Mouse (Mus musculus): ENCODE measurements at regions not wholly inside any gene's neighbourhood (a gene's known extent, or its start where the extent isn't known, plus 50 kb on each side); places are given as distances from the start of the nearest gene placed in this dataset.
"Not testable (repeated sequence)": the region's sequence is repeated elsewhere in the genome, so short reads cannot be mapped to it uniquely, and the experiment has no call there.

GRCm38 (mm10) chr5:3141841-3142240 is 199.4 kb upstream of the Cdk6 start:
- in situ Hi-C loops (cut with MboI; ENCODE audit: unreplicated experiment in 2 of 2) = loop anchor here (10.0 kb wide), 3 partner anchors 453 to 673 kb away; partner anchors contain the start of genes Pex1 (in 2 of the 2) and Rbm48 (in 2 of the 2)

GRCm38 (mm10) chr5:3146544-3147295 is 194.6 kb upstream of the Cdk6 start:
- in situ Hi-C loops (cut with MboI; ENCODE audit: unreplicated experiment in 2 of 2) = loop anchor here (5.0 to 10.0 kb wide), 4 partner anchors 371 to 668 kb away; partner anchors contain the start of genes Pex1 (in 2 of the 2) and Rbm48 (in 2 of the 2)

- in situ Hi-C loops (cut with MboI; ENCODE audit: unreplicated experiment in 2 of 2) = loop anchor here (5.0 to 25.0 kb wide), 5 partner anchors 367 to 737 kb away; partner anchors contain the start of genes Pex1 (in 2 of the 2), Rbm48 (in 2 of the 2) and Mterf1a (in 1 of the 2)
Measured at GRCm38 (mm10) chr5:3149886-3150285, 191.4 kb upstream of the Cdk6 start.

- in situ Hi-C loops (cut with MboI; ENCODE audit: unreplicated experiment in 2 of 2) = loop anchor here in 1 of 2 experiments (25.0 kb wide), 1 partner anchor 737 kb away; the partner anchor contains the start of gene Mterf1a
Measured at GRCm38 (mm10) chr5:3150766-3151165, 190.5 kb upstream of the Cdk6 start.

- in situ Hi-C loops (cut with MboI; ENCODE audit: unreplicated experiment in 2 of 2) = loop anchor here in 1 of 2 experiments (25.0 kb wide), 1 partner anchor 736 kb away; the partner anchor contains the start of gene Mterf1a
Measured at GRCm38 (mm10) chr5:3151534-3152148, 189.6 kb upstream of the Cdk6 start.

GRCm38 (mm10) chr5:3152149-3152865 is 189.0 kb upstream of the Cdk6 start:
- in situ Hi-C loops (cut with MboI; ENCODE audit: unreplicated experiment in 2 of 2) = loop anchor here in 1 of 2 experiments (25.0 kb wide), 1 partner anchor 735 kb away; the partner anchor contains the start of gene Mterf1a

GRCm38 (mm10) chr5:3165511-3165910 is 175.8 kb upstream of the Cdk6 start:
- in situ Hi-C loops (cut with MboI; ENCODE audit: unreplicated experiment in 2 of 2) = loop anchor here in 1 of 2 experiments (25.0 kb wide), 1 partner anchor 722 kb away; the partner anchor contains the start of gene Mterf1a

- in situ Hi-C loops (cut with MboI; ENCODE audit: unreplicated experiment in 2 of 2) = loop anchor here in 1 of 2 experiments (25.0 kb wide), 1 partner anchor 721 kb away; the partner anchor contains the start of gene Mterf1a
Measured at GRCm38 (mm10) chr5:3166496-3166895, 174.8 kb upstream of the Cdk6 start.

- in situ Hi-C loops (cut with MboI; ENCODE audit: unreplicated experiment in 2 of 2) = not testable (repeated sequence)
Measured at GRCm38 (mm10) chr5:3193592-3193991, 147.7 kb upstream of the Cdk6 start.

- in situ Hi-C loops (cut with MboI; ENCODE audit: unreplicated experiment in 2 of 2) = no loop called here
Measured at GRCm38 (mm10) chr5:3197952-3198841, 143.1 kb upstream of the Cdk6 start.

- in situ Hi-C loops (cut with MboI; ENCODE audit: unreplicated experiment in 2 of 2) = not testable (repeated sequence)
Measured at GRCm38 (mm10) chr5:3198869-3199550, 142.3 kb upstream of the Cdk6 start.

GRCm38 (mm10) chr5:3206160-3206559 is 135.1 kb upstream of the Cdk6 start:
- in situ Hi-C loops (cut with MboI; ENCODE audit: unreplicated experiment in 2 of 2) = not testable (repeated sequence)

- in situ Hi-C loops (cut with MboI; ENCODE audit: unreplicated experiment in 2 of 2) = not testable (repeated sequence)
Measured at GRCm38 (mm10) chr5:3208293-3208692, 133.0 kb upstream of the Cdk6 start.

- in situ Hi-C loops (cut with MboI; ENCODE audit: unreplicated experiment in 2 of 2) = no loop called here
Measured at GRCm38 (mm10) chr5:3211284-3211683, 130.0 kb upstream of the Cdk6 start.

GRCm38 (mm10) chr5:3216053-3216452 is 125.2 kb upstream of the Cdk6 start:
- in situ Hi-C loops (cut with MboI; ENCODE audit: unreplicated experiment in 2 of 2) = no loop called here

GRCm38 (mm10) chr5:3219230-3219629 is 122.1 kb upstream of the Cdk6 start:
- in situ Hi-C loops (cut with MboI; ENCODE audit: unreplicated experiment in 2 of 2) = no loop called here

- in situ Hi-C loops (cut with MboI; ENCODE audit: unreplicated experiment in 2 of 2) = loop anchor here in 1 of 2 experiments (10.0 kb wide), 1 partner anchor 115 kb away; no protein-coding TSS in a partner anchor
Measured at GRCm38 (mm10) chr5:3219770-3220169, 121.5 kb upstream of the Cdk6 start.

GRCm38 (mm10) chr5:3223819-3224218 is 117.5 kb upstream of the Cdk6 start:
- in situ Hi-C loops (cut with MboI; ENCODE audit: unreplicated experiment in 2 of 2) = loop anchor here in 1 of 2 experiments (10.0 kb wide), 1 partner anchor 111 kb away; no protein-coding TSS in a partner anchor

All from v-Abl transformed pro-B cells (cell line).